Mouse (Mus musculus): ENCODE data around the gene Pym1. TPM values are rescaled to one million over a fixed set of nuclear protein-coding genes. Genes with fewer than 3 reads are reported as not detected.

Pym1 gene
- total and polyA plus RNA-seq, 3 experiments, result 52.8 to 84.9 (median 75.6) TPM

- peaks cover 0 to 28% of the 10 kb centered on the region in 2 experiments for H3K36me3 ChIP-seq (replicated peaks in 1 of 2; ENCODE audit: control insufficient read depth in 1 of 2, insufficient read depth in 1 of 2, low read length in 1 of 2)
- H3K27me3 ChIP-seq (replicated peaks), result no peaks in the 10 kb centered on the region
- peaks cover 22% of the 10 kb centered on the region for H3K79me2 ChIP-seq (replicated peaks; ENCODE audit: control insufficient read depth, extremely low read depth, insufficient read depth, poor library complexity, severe bottlenecking)
- peaks cover 7 to 15% of the 10 kb centered on the region in 2 experiments for H3K4me1 ChIP-seq (ENCODE audit: control insufficient read depth in 1 of 2, insufficient read depth in 2 of 2)
- DNase-seq (ENCODE audit: extremely low read depth), result no peak
- H3K4me3 ChIP-seq (replicated peaks in 1 of 3; ENCODE audit: low read depth in 2 of 3, low read length in 2 of 3, poor library complexity in 1 of 3), result no peak overlapping the region
- H3K4me2 ChIP-seq (ENCODE audit: insufficient read depth, low read depth, poor library complexity, severe bottlenecking), result no peak overlapping the region
- H3K27ac ChIP-seq (ENCODE audit: insufficient read depth, low read depth), result no peak overlapping the region
- dilution Hi-C loops (cut with MboI; ENCODE audit: extremely low pct_ligation_motif_present, extremely low pct_unique_long_range_greater_than_20kb, low sequenced_read_pairs) (no loop called here), in situ Hi-C loops (cut with MboI; ENCODE audit: low pct_ligation_motif_present, low pct_unique_long_range_greater_than_20kb, low sequenced_read_pairs) (no loop called here)
- TF ChIP-seq ETS1 (conservative IDR thresholded peaks at IDR 0.05; ENCODE audit: low read depth, low read length) (no peak), UBTF (IDR thresholded peaks at IDR 0.05; ENCODE audit: low read depth, low read length) (no peak), HCFC1 (IDR thresholded peaks at IDR 0.05; ENCODE audit: low read depth, low read length) (no peak), NRF1 (IDR thresholded peaks at IDR 0.05; ENCODE audit: low read depth, low read length) (no peak), USF2 (conservative IDR thresholded peaks at IDR 0.05; ENCODE audit: low read depth, low read length) (no peak), TBP (conservative IDR thresholded peaks at IDR 0.05; ENCODE audit: low read depth, low read length) (no peak), POLR2A (IDR thresholded peaks at IDR 0.05; ENCODE audit: low read depth, low read length) (no peak), MAFK (IDR thresholded peaks at IDR 0.05; ENCODE audit: insufficient replicate concordance, low read length) (no peak), JUN (IDR thresholded peaks at IDR 0.05; ENCODE audit: insufficient read depth, low read depth, low read length) (no peak)
- no peaks in the 10 kb centered on the region for H3K9me3 ChIP-seq (replicated peaks; ENCODE audit: low read length)
- H3K9ac ChIP-seq (ENCODE audit: insufficient read depth, low read depth), result no peak overlapping the region
Observed at GRCm38 (mm10) chr10:128802956-128803355, 55.3 kb downstream of the Pym1 start.

- dilution Hi-C loops (cut with MboI; ENCODE audit: extremely low pct_ligation_motif_present, extremely low pct_unique_long_range_greater_than_20kb, low sequenced_read_pairs), result no loop called here
- Histone ChIP-seq H3K9me3 (replicated peaks; ENCODE audit: low read length) (no peaks in the 10 kb centered on the region), H3K27me3 (replicated peaks) (no peaks in the 10 kb centered on the region), H3K36me3 (replicated peaks in 1 of 2; ENCODE audit: control insufficient read depth in 1 of 2, insufficient read depth in 1 of 2, low read length in 1 of 2) (peaks cover 2 to 29% of the 10 kb centered on the region in 2 experiments), H3K9ac (ENCODE audit: insufficient read depth, low read depth) (no peak overlapping the region), H3K4me3 (replicated peaks in 1 of 3; ENCODE audit: low read depth in 2 of 3, low read length in 2 of 3, poor library complexity in 1 of 3) (no peak overlapping the region), H3K27ac (ENCODE audit: insufficient read depth, low read depth) (no peak overlapping the region), H3K4me1 (ENCODE audit: control insufficient read depth in 1 of 2, insufficient read depth in 2 of 2) (peaks cover 8 to 18% of the 10 kb centered on the region in 2 experiments), H3K4me2 (ENCODE audit: insufficient read depth, low read depth, poor library complexity, severe bottlenecking) (no peak overlapping the region), H3K79me2 (replicated peaks; ENCODE audit: control insufficient read depth, extremely low read depth, insufficient read depth, poor library complexity, severe bottlenecking) (peaks cover 25% of the 10 kb centered on the region)
- no peak for TF ChIP-seq JUND (conservative IDR thresholded peaks at IDR 0.05; ENCODE audit: low read depth, low read length)
- TF ChIP-seq RCOR1 (conservative IDR thresholded peaks at IDR 0.05; ENCODE audit: low read depth, low read length), result no peak
- no peak for TF ChIP-seq GABPA (IDR thresholded peaks at IDR 0.05; ENCODE audit: insufficient replicate concordance, low read depth, low read length)
- in situ Hi-C loops (cut with MboI; ENCODE audit: low pct_ligation_motif_present, low pct_unique_long_range_greater_than_20kb, low sequenced_read_pairs), result no loop called here
- no peak for DNase-seq (ENCODE audit: extremely low read depth)
Observed at GRCm38 (mm10) chr10:128803361-128803760, 55.7 kb downstream of the Pym1 start.

GRCm38 (mm10) chr10:128803771-128804270, 56.1 kb downstream of the Pym1 start, which contains the start of gene Dnajc14:
Gene Dnajc14 (plus strand): TSS chr10:128804062.
- H3K27me3 ChIP-seq (replicated peaks), result no peaks in the 10 kb centered on the region
- H3K9me3 ChIP-seq (replicated peaks; ENCODE audit: low read length), result no peaks in the 10 kb centered on the region
- TF ChIP-seq MAZ (IDR thresholded peaks at IDR 0.05; ENCODE audit: low read depth, low read length) (no peak), IRF4 (IDR thresholded peaks at IDR 0.05; ENCODE audit: low read depth, low read length) (no peak), USF1 (IDR thresholded peaks at IDR 0.05; ENCODE audit: low read depth, low read length) (no peak), SIN3A (IDR thresholded peaks at IDR 0.05; ENCODE audit: low read length) (no peak), MEF2A (IDR thresholded peaks at IDR 0.05; ENCODE audit: borderline replicate concordance, low read depth, low read length) (no peak), POLR2AphosphoS2 (IDR thresholded peaks at IDR 0.05; ENCODE audit: low read depth, low read length) (no peak), JUND (conservative IDR thresholded peaks at IDR 0.05; ENCODE audit: low read depth, low read length) (no peak), HCFC1 (IDR thresholded peaks at IDR 0.05; ENCODE audit: low read depth, low read length) (no peak)
- H3K79me2 ChIP-seq (replicated peaks; ENCODE audit: control insufficient read depth, extremely low read depth, insufficient read depth, poor library complexity, severe bottlenecking), result peaks cover 29% of the 10 kb centered on the region
- peaks cover 13 to 22% of the 10 kb centered on the region in 2 experiments for H3K4me1 ChIP-seq (ENCODE audit: control insufficient read depth in 1 of 2, insufficient read depth in 2 of 2)
- H3K36me3 ChIP-seq (replicated peaks in 1 of 2; ENCODE audit: control insufficient read depth in 1 of 2, insufficient read depth in 1 of 2, low read length in 1 of 2), result peaks cover 6 to 31% of the 10 kb centered on the region in 2 experiments
- peak within 1 kb of the TSS; percentile 87 for H3K27ac ChIP-seq (ENCODE audit: insufficient read depth, low read depth)
- in situ Hi-C loops (cut with MboI; ENCODE audit: low pct_ligation_motif_present, low pct_unique_long_range_greater_than_20kb, low sequenced_read_pairs), result no loop called here
- no peak for DNase-seq (ENCODE audit: extremely low read depth)
- dilution Hi-C loops (cut with MboI; ENCODE audit: extremely low pct_ligation_motif_present, extremely low pct_unique_long_range_greater_than_20kb, low sequenced_read_pairs), result no loop called here
- H3K4me2 ChIP-seq (ENCODE audit: insufficient read depth, low read depth, poor library complexity, severe bottlenecking), result peak within 1 kb of the TSS; percentile 63
- peak within 1 kb of the TSS; percentile 55 for H3K9ac ChIP-seq (ENCODE audit: insufficient read depth, low read depth)
- H3K4me3 ChIP-seq (replicated peaks in 1 of 3; ENCODE audit: low read depth in 2 of 3, low read length in 2 of 3, poor library complexity in 1 of 3), result peak within 1 kb of the TSS; percentile 72 to 94 (median 86)
